Mouse (Mus musculus) forelimb bud, embryonic 11.5 days (tissue): ENCODE measurements around the gene Fmnl2.
A peak's percentile ranks its signal among the peaks of the same experiment; 100 is the strongest.

Source experiments
- DNase-seq: peaks from one replicate; pipeline ENCODE4 v3.0.0-alpha.2; 2012; ENCODE audit warnings: low read depth, low spot score

Gene Fmnl2

GRCm38 (mm10) chr2:53038737-53039136 is 181.1 kb downstream of the Fmnl2 start:
- no peak for DNase-seq

- DNase-seq = peak; percentile 49
Measured at GRCm38 (mm10) chr2:53047031-53047430, 189.4 kb downstream of the Fmnl2 start.

- DNase-seq = no peak
Measured at GRCm38 (mm10) chr2:53047749-53048387, 190.2 kb downstream of the Fmnl2 start.

- DNase-seq = no peak
Measured at GRCm38 (mm10) chr2:53050376-53050775, 192.7 kb downstream of the Fmnl2 start.

GRCm38 (mm10) chr2:53051502-53051901 is 193.8 kb downstream of the Fmnl2 start:
- no peak for DNase-seq

DNA sequence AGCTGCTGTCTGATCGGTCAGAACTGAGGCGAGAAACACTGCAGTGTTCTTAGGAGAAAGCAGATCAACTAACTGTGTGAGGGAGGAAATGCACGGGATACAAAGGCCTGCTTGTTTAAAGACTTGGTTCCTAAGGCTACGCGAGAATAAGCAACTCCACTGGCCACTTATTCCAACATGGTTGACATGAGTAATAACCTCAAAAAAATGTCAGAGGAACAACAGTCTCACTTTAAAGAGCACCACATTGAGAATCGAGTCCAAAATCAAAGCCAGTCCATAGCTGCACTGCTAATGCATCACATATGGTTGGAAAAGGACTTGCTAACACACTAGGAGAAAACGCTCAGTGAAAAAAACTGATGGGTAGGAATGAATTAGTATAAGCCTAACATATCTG is 196.1 kb downstream of the Fmnl2 start:
- DNase-seq = peak; percentile 80

DNA sequence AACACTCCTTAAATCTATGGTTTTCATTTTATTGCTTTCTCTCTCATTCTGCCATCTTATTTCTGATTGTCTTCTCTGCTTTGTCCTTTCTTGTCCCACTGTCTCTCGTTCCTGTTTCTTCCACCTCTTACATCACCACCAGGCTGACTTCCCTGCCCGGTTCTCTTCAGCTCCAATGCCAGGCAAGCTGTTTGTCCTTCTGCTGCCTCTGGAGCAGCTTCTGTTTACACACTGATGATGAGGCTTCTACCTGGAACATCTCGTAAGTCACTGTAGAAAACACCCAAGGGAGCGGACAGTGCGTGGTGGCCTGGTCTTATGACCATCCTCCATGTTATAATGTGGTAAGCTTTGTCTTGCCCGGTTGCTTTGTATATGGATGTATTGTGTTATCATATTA is 198.9 kb downstream of the Fmnl2 start:
- no peak for DNase-seq

- DNase-seq = no peak
Measured at GRCm38 (mm10) chr2:53057291-53057690, 199.6 kb downstream of the Fmnl2 start.

- DNase-seq = no peak
Measured at GRCm38 (mm10) chr2:53061363-53062000, 203.8 kb downstream of the Fmnl2 start.

DNA sequence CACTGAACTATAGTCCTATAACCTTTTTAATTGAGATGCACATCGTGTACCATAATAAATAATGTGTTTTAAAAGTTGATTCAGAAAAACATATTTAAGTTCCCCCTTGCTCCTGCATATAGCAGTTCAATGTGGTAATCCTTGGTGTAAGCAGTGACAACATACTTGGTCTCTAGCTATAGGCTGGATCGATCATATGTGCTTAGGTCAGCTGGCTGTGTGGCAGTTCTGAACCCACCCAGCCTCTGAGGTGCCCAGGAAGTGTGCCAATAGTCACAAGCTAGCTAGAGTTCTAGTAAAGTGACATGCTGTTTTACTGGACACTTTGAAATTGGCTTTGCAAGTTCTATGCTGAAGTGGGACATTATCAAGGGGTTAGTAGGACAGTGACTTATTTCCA is 209.3 kb downstream of the Fmnl2 start:
- DNase-seq = no peak

GRCm38 (mm10) chr2:53070607-53071006 is 212.9 kb downstream of the Fmnl2 start:
- no peak for DNase-seq

GRCm38 (mm10) chr2:53079693-53080286 is 222.1 kb downstream of the Fmnl2 start:
- DNase-seq = no peak

- no peak for DNase-seq
Measured at GRCm38 (mm10) chr2:53082045-53082444, 224.4 kb downstream of the Fmnl2 start.

GRCm38 (mm10) chr2:53082501-53082900 is 224.8 kb downstream of the Fmnl2 start:
- DNase-seq = no peak

DNA sequence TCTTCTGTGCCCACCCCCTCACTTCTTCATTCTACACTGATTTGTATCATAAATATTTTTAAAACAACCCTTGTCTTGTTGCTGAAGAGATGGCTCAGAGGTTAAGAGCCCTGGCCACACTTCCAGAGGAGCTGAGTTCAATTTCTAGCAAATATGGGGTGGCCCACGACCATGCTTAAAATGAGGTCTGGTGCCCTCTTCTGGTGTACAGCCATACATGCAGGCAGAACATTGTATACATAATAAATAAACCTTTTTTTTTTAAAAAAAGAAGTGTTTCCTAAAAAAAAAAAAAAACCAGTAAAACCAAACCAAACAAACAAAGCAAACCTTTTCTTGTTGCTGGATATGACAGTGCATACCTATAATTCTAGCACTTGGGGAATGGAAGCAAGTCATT is 225.6 kb downstream of the Fmnl2 start:
- DNase-seq = peak; percentile 16

GRCm38 (mm10) chr2:53085617-53086202 is 228.1 kb downstream of the Fmnl2 start:
- DNase-seq = peak; percentile 56

DNA sequence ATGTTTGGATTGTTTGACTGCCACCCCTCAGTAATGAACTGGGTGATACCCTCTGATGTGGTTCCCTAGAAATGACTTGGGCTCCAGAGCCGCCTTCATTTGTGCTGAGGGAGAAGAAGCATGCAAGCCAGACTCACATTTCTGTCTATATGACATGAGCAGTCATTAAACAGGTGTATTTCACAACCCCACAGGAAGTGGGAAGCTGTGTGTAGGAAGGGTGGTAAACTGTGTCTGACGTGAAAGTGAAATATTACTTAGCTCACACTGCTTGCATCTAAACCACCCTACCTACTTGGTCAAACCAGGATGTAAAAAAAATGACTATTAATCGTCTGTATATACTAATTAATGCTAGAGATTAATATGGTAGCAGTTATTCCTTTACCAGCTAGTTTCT is 231.1 kb downstream of the Fmnl2 start:
- DNase-seq = no peak

DNA sequence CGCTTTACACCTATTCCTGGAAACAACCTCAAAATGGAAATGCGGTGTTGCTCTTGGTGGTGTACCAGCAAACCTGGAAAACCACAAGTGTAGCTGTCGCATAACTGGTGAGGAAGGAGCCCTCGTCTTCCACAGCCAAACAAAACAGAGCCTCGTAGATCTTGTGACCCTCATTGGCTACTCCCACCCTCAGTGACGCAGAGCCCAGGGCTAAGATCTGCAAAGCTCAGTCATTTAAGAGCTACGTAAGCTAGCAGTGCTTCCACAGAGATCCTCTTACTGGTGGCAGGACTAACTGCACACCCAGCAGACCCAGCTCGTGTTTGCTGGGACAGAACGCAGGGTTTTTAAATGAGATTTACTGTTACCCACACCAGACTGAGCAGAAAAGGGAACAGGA is 237.4 kb downstream of the Fmnl2 start:
- DNase-seq = no peak

DNA sequence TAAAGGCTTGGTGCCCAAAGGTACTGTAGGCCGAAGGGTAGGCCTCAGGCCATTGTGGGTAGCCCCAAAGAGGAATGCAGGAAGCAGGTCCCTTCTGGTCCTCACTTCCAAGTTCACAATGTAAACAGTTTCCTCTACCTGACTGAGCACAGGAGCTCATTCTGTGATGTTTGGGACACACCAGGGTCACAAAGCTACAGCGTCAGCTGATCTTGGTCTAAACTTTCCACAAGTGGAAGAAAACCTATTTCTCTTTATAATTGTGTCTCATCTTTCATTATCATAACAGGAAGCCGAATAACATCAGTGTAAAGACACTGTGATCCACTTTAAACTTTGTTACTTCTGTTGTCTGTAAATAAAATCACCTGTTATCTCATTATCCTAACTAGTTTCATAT is 237.8 kb downstream of the Fmnl2 start:
- DNase-seq = no peak

- no peak for DNase-seq
Measured at GRCm38 (mm10) chr2:53100093-53100492, 242.4 kb downstream of the Fmnl2 start.

GRCm38 (mm10) chr2:53101885-53102740 is 244.5 kb downstream of the Fmnl2 start:
- no peak for DNase-seq

- DNase-seq = no peak
Measured at GRCm38 (mm10) chr2:53102901-53103300, 245.2 kb downstream of the Fmnl2 start.
